Mouse (Mus musculus) lung, adult 2 months (tissue): ENCODE data around the gene Casz1.

Experiments used
- CTCF ChIP-seq: fragments of 200-500 bp; IDR thresholded peaks from 2 replicates; pipeline ENCODE4 v1.5.1; 2011; ENCODE audit warnings: mild to moderate bottlenecking, low read length, control low read depth; ENCODE audit not compliant: insufficient read depth
- POLR2A ChIP-seq: fragments of 200-500 bp; IDR thresholded peaks from 2 replicates; pipeline ENCODE4 v1.6.1; 2011; ENCODE audit warnings: low read depth, mild to moderate bottlenecking, control low read depth, low read length, borderline replicate concordance; ENCODE audit errors: extremely low read depth

- TF ChIP-seq CTCF (no peak), POLR2A (no peak)
Observed at GRCm38 (mm10) chr4:148855527-148855926, 51.3 kb downstream of the Casz1 start.
